Mouse (Mus musculus): Measurements from ENCODE around the gene Flot1. TPM values are rescaled to one million over a fixed set of nuclear protein-coding genes. Genes with fewer than 3 reads are reported as not detected.
A peak's percentile ranks its signal among the peaks of the same experiment; 100 is the strongest.

Flot1 gene
- polyA plus RNA-seq, 1 experiment from 2014 or later = 44.2 TPM

- Histone ChIP-seq H3K27ac (ENCODE audit: low read length) (no peak overlapping the region), H3K9ac (replicated peaks; ENCODE audit: low read depth, low read length) (no peak overlapping the region), H3K36me3 (ENCODE audit: control insufficient read depth, insufficient read depth, low read length) (no peaks in the 10 kb centered on the region), H3K4me1 (ENCODE audit: control insufficient read depth, insufficient read depth, low read length) (no peaks in the 10 kb centered on the region), H3K4me3 (ENCODE audit: low read depth, low read length) (no peak overlapping the region), H3K27me3 (ENCODE audit: control insufficient read depth, insufficient read depth, low read length) (no peaks in the 10 kb centered on the region), H3K9me3 (ENCODE audit: control insufficient read depth, low read depth, low read length) (peaks cover 5% of the 10 kb centered on the region; the same call in 1 of the 2 replicates), H3K4me2 (replicated peaks; ENCODE audit: low read depth, low read length) (no peak overlapping the region)
- no peak for ATAC-seq (ENCODE audit: insufficient number of reproducible peaks, insufficient read depth, low FRiP score, low read depth)
- WGBS = 75% methylated on average over 2 of the region's 2 CpGs
These were observed 22.1 kb upstream of the Flot1 start for GRCm38 (mm10) chr17:35800905-35801304.

GRCm38 (mm10) chr17:35803020-35803419 is 20.0 kb upstream of the Flot1 start:
- H3K4me2 ChIP-seq (replicated peaks; ENCODE audit: low read depth, low read length) = no peak overlapping the region
- H3K4me3 ChIP-seq (ENCODE audit: low read depth, low read length) = no peak overlapping the region
- H3K36me3 ChIP-seq (ENCODE audit: control insufficient read depth, insufficient read depth, low read length) = no peaks in the 10 kb centered on the region
- H3K9me3 ChIP-seq (ENCODE audit: control insufficient read depth, low read depth, low read length) = peaks cover 5% of the 10 kb centered on the region; the same call in 1 of the 2 replicates
- ATAC-seq (ENCODE audit: insufficient number of reproducible peaks, insufficient read depth, low FRiP score, low read depth) = no peak
- H3K4me1 ChIP-seq (ENCODE audit: control insufficient read depth, insufficient read depth, low read length) = no peaks in the 10 kb centered on the region
- H3K27me3 ChIP-seq (ENCODE audit: control insufficient read depth, insufficient read depth, low read length) = no peaks in the 10 kb centered on the region
- no peak overlapping the region for H3K9ac ChIP-seq (replicated peaks; ENCODE audit: low read depth, low read length)
- H3K27ac ChIP-seq (ENCODE audit: low read length) = no peak overlapping the region
- WGBS = 25% methylated on average over 6 of the region's 6 CpGs

- Histone ChIP-seq H3K9me3 (ENCODE audit: control insufficient read depth, low read depth, low read length) (no peaks in the 10 kb centered on the region), H3K4me1 (ENCODE audit: control insufficient read depth, insufficient read depth, low read length) (no peaks in the 10 kb centered on the region), H3K4me3 (ENCODE audit: low read depth, low read length) (no peak overlapping the region), H3K4me2 (replicated peaks; ENCODE audit: low read depth, low read length) (no peak overlapping the region), H3K36me3 (ENCODE audit: control insufficient read depth, insufficient read depth, low read length) (no peaks in the 10 kb centered on the region), H3K27me3 (ENCODE audit: control insufficient read depth, insufficient read depth, low read length) (no peaks in the 10 kb centered on the region), H3K27ac (ENCODE audit: low read length) (no peak overlapping the region), H3K9ac (replicated peaks; ENCODE audit: low read depth, low read length) (no peak overlapping the region)
- no peak for ATAC-seq (ENCODE audit: insufficient number of reproducible peaks, insufficient read depth, low FRiP score, low read depth)
- 58% methylated on average over 4 of the region's 4 CpGs for WGBS
These were observed 19.1 kb upstream of the Flot1 start for GRCm38 (mm10) chr17:35803858-35804399.

GRCm38 (mm10) chr17:35808073-35808472 is 15.0 kb upstream of the Flot1 start:
- H3K9ac ChIP-seq (replicated peaks; ENCODE audit: low read depth, low read length) = no peak overlapping the region
- no peak overlapping the region for H3K4me3 ChIP-seq (ENCODE audit: low read depth, low read length)
- H3K4me2 ChIP-seq (replicated peaks; ENCODE audit: low read depth, low read length) = no peak overlapping the region
- no peaks in the 10 kb centered on the region for H3K9me3 ChIP-seq (ENCODE audit: control insufficient read depth, low read depth, low read length)
- no peak overlapping the region for H3K27ac ChIP-seq (ENCODE audit: low read length)
- H3K36me3 ChIP-seq (ENCODE audit: control insufficient read depth, insufficient read depth, low read length) = no peaks in the 10 kb centered on the region
- no peaks in the 10 kb centered on the region for H3K27me3 ChIP-seq (ENCODE audit: control insufficient read depth, insufficient read depth, low read length)
- H3K4me1 ChIP-seq (ENCODE audit: control insufficient read depth, insufficient read depth, low read length) = peaks cover under 1% of the 10 kb centered on the region; the same call in 1 of the 2 replicates
- WGBS = 67% methylated on average over 9 of the region's 9 CpGs
- no peak for ATAC-seq (ENCODE audit: insufficient number of reproducible peaks, insufficient read depth, low FRiP score, low read depth)

- H3K27me3 ChIP-seq (ENCODE audit: control insufficient read depth, insufficient read depth, low read length) = no peaks in the 10 kb centered on the region
- H3K9me3 ChIP-seq (ENCODE audit: control insufficient read depth, low read depth, low read length) = no peaks in the 10 kb centered on the region
- ATAC-seq (ENCODE audit: insufficient number of reproducible peaks, insufficient read depth, low FRiP score, low read depth) = no peak
- H3K4me2 ChIP-seq (replicated peaks; ENCODE audit: low read depth, low read length) = no peak overlapping the region
- no peak overlapping the region for H3K4me3 ChIP-seq (ENCODE audit: low read depth, low read length)
- no peak overlapping the region for H3K27ac ChIP-seq (ENCODE audit: low read length)
- H3K9ac ChIP-seq (replicated peaks; ENCODE audit: low read depth, low read length) = no peak overlapping the region
- H3K4me1 ChIP-seq (ENCODE audit: control insufficient read depth, insufficient read depth, low read length) = peaks cover 10% of the 10 kb centered on the region; the same call in 1 of the 2 replicates
- no peaks in the 10 kb centered on the region for H3K36me3 ChIP-seq (ENCODE audit: control insufficient read depth, insufficient read depth, low read length)
- 91% methylated on average over 11 of the region's 11 CpGs for WGBS
These were observed 13.6 kb upstream of the Flot1 start for GRCm38 (mm10) chr17:35809395-35809794.

- Histone ChIP-seq H3K4me1 (ENCODE audit: control insufficient read depth, insufficient read depth, low read length) (peaks cover 20% of the 10 kb centered on the region; the same call in 1 of the 2 replicates), H3K27me3 (ENCODE audit: control insufficient read depth, insufficient read depth, low read length) (no peaks in the 10 kb centered on the region), H3K36me3 (ENCODE audit: control insufficient read depth, insufficient read depth, low read length) (no peaks in the 10 kb centered on the region), H3K4me3 (ENCODE audit: low read depth, low read length) (no peak overlapping the region), H3K9me3 (ENCODE audit: control insufficient read depth, low read depth, low read length) (no peaks in the 10 kb centered on the region), H3K27ac (ENCODE audit: low read length) (no peak overlapping the region), H3K9ac (replicated peaks; ENCODE audit: low read depth, low read length) (no peak overlapping the region), H3K4me2 (replicated peaks; ENCODE audit: low read depth, low read length) (no peak overlapping the region)
- no peak for ATAC-seq (ENCODE audit: insufficient number of reproducible peaks, insufficient read depth, low FRiP score, low read depth)
- 79% methylated on average over 5 of the region's 5 CpGs for WGBS
These were observed 12.0 kb upstream of the Flot1 start for GRCm38 (mm10) chr17:35810900-35811648.

GRCm38 (mm10) chr17:35812307-35812706 is 10.7 kb upstream of the Flot1 start:
- no peak for ATAC-seq (ENCODE audit: insufficient number of reproducible peaks, insufficient read depth, low FRiP score, low read depth)
- 74% methylated on average over 5 of the region's 5 CpGs for WGBS
- Histone ChIP-seq H3K9me3 (ENCODE audit: control insufficient read depth, low read depth, low read length) (no peaks in the 10 kb centered on the region), H3K4me2 (replicated peaks; ENCODE audit: low read depth, low read length) (no peak overlapping the region), H3K27ac (ENCODE audit: low read length) (peak overlapping the region; percentile 46; the same call in 1 of the 2 replicates), H3K4me1 (ENCODE audit: control insufficient read depth, insufficient read depth, low read length) (peaks cover 25% of the 10 kb centered on the region; the same call in 1 of the 2 replicates), H3K4me3 (ENCODE audit: low read depth, low read length) (no peak overlapping the region), H3K27me3 (ENCODE audit: control insufficient read depth, insufficient read depth, low read length) (no peaks in the 10 kb centered on the region), H3K36me3 (ENCODE audit: control insufficient read depth, insufficient read depth, low read length) (no peaks in the 10 kb centered on the region), H3K9ac (replicated peaks; ENCODE audit: low read depth, low read length) (no peak overlapping the region)

- Histone ChIP-seq H3K27ac (ENCODE audit: low read length) (peak overlapping the region; percentile 46; the same call in 1 of the 2 replicates), H3K36me3 (ENCODE audit: control insufficient read depth, insufficient read depth, low read length) (no peaks in the 10 kb centered on the region), H3K9ac (replicated peaks; ENCODE audit: low read depth, low read length) (no peak overlapping the region), H3K27me3 (ENCODE audit: control insufficient read depth, insufficient read depth, low read length) (no peaks in the 10 kb centered on the region), H3K4me1 (ENCODE audit: control insufficient read depth, insufficient read depth, low read length) (peaks cover 25% of the 10 kb centered on the region; the same call in 1 of the 2 replicates), H3K4me2 (replicated peaks; ENCODE audit: low read depth, low read length) (no peak overlapping the region), H3K4me3 (ENCODE audit: low read depth, low read length) (no peak overlapping the region), H3K9me3 (ENCODE audit: control insufficient read depth, low read depth, low read length) (no peaks in the 10 kb centered on the region)
- 0 out of 2 replicates have a peak, but pooled peaks have one; percentile 5 for ATAC-seq (ENCODE audit: insufficient number of reproducible peaks, insufficient read depth, low FRiP score, low read depth)
- 50% methylated on average over 6 of the region's 6 CpGs for WGBS
These were observed 10.3 kb upstream of the Flot1 start for GRCm38 (mm10) chr17:35812736-35813135.
